Mouse (Mus musculus) heart, embryonic 12.5 days (tissue): ENCODE measurements around the gene Prss33. TPM values are rescaled to one million over a fixed set of nuclear protein-coding genes. Genes with fewer than 3 reads are reported as not detected.

ENCODE experiments used
- ATAC-seq: fragments of 200-750 bp; cut with Nextera tagmentation; 2 replicates; pipeline ENCODE4 v1.8.0; 2017; ENCODE audit warnings: moderate TSS enrichment, moderate library complexity; ENCODE audit not compliant: insufficient number of reproducible peaks, low FRiP score
- H3K27ac ChIP-seq: fragments of 300-500 bp; sonication (generic); 2 replicates; pipeline ENCODE4 v1.5.1; 2016; ENCODE audit warnings: mild to moderate bottlenecking, moderate library complexity; ENCODE audit not compliant: poor library complexity, severe bottlenecking
- H3K27me3 ChIP-seq: fragments of 300-500 bp; sonication (generic); replicated peaks from 2 replicates; pipeline ENCODE4 v1.6.1; 2016; ENCODE audit warnings: mild to moderate bottlenecking, moderate library complexity
- H3K36me3 ChIP-seq: fragments of 300-500 bp; sonication (generic); 2 replicates; pipeline ENCODE4 v1.6.1; 2016; ENCODE audit warnings: mild to moderate bottlenecking, moderate library complexity
- H3K4me1 ChIP-seq: fragments of 300-500 bp; sonication (generic); replicated peaks from 2 replicates; pipeline ENCODE4 v1.6.1; 2016; ENCODE audit warnings: mild to moderate bottlenecking
- H3K4me2 ChIP-seq: fragments of 300-500 bp; sonication (generic); 2 replicates; pipeline ENCODE4 v1.6.1; 2016; ENCODE audit warnings: mild to moderate bottlenecking, moderate library complexity
- H3K4me3 ChIP-seq: fragments of 300-500 bp; sonication (generic); 2 replicates; pipeline ENCODE4 v1.5.1; 2016; ENCODE audit warnings: mild to moderate bottlenecking
- H3K9ac ChIP-seq: fragments of 300-500 bp; sonication (generic); 2 replicates; pipeline ENCODE4 v1.6.1; 2016; ENCODE audit warnings: mild to moderate bottlenecking, moderate library complexity
- H3K9me3 ChIP-seq: fragments of 300-500 bp; sonication (generic); replicated peaks from 2 replicates; pipeline ENCODE4 v1.6.1; 2016; ENCODE audit warnings: mild to moderate bottlenecking, moderate library complexity
- WGBS: fragments of 180-500 bp; shearing (Covaris S2); methylation state at CpG from one replicate; pipeline ENCODE4 v1.1.7; 2016; 5-methylcytosine and 5-hydroxymethylcytosine counted together
- polyA plus RNA-seq: library from polyadenylated mRNA; unstranded; fragments of >200 nt; fragmentation: Nextera tagmentation; extraction: Ambion mirVana; gene quantifications from 2 replicates; pipeline ENCODE4 v1.2.1, GENCODE M21; 2016

Gene Prss33
- polyA plus RNA-seq, 1 experiment from 2014 or later = not detected

GRCm38 (mm10) chr17:23853292-23853691 lies 17.4 kb upstream of the Prss33 start:
- H3K9ac ChIP-seq = no peak overlapping the region
- ATAC-seq = no peak; the same call in 1 of the 2 replicates
- no peak overlapping the region for H3K4me3 ChIP-seq
- H3K27ac ChIP-seq = no peak overlapping the region
- peaks cover 9% of the 10 kb centered on the region for H3K4me1 ChIP-seq
- no peaks in the 10 kb centered on the region; the same call in 1 of the 2 replicates for H3K27me3 ChIP-seq
- no peak overlapping the region for H3K4me2 ChIP-seq
- 0 out of 2 replicates have a peak, but pooled peaks cover 3% of the 10 kb centered on the region for H3K9me3 ChIP-seq
- H3K36me3 ChIP-seq = no peaks in the 10 kb centered on the region
- WGBS = 39% methylated on average over 5 of the region's 5 CpGs

GRCm38 (mm10) chr17:23850853-23851749 lies 15.2 kb upstream of the Prss33 start:
- H3K27me3 ChIP-seq = no peaks in the 10 kb centered on the region; the same call in 1 of the 2 replicates
- no peak overlapping the region for H3K4me2 ChIP-seq
- no peak overlapping the region for H3K27ac ChIP-seq
- WGBS = 46% methylated on average over 18 of the region's 19 CpGs
- H3K36me3 ChIP-seq = no peaks in the 10 kb centered on the region
- H3K4me1 ChIP-seq = peaks cover 9% of the 10 kb centered on the region
- H3K9me3 ChIP-seq = 0 out of 2 replicates have a peak, but pooled peaks cover 3% of the 10 kb centered on the region
- no peak overlapping the region for H3K9ac ChIP-seq
- H3K4me3 ChIP-seq = no peak overlapping the region
- no peak for ATAC-seq

- 62% methylated on average over 2 of the region's 2 CpGs for WGBS
- H3K9me3 ChIP-seq = 0 out of 2 replicates have a peak, but pooled peaks cover 3% of the 10 kb centered on the region
- no peak overlapping the region for H3K4me2 ChIP-seq
- no peaks in the 10 kb centered on the region; the same call in 1 of the 2 replicates for H3K27me3 ChIP-seq
- H3K4me1 ChIP-seq = peaks cover 9% of the 10 kb centered on the region
- H3K36me3 ChIP-seq = no peaks in the 10 kb centered on the region
- no peak overlapping the region for H3K4me3 ChIP-seq
- no peak for ATAC-seq
- no peak overlapping the region for H3K27ac ChIP-seq
- no peak overlapping the region for H3K9ac ChIP-seq
These were observed 14.2 kb upstream of the Prss33 start for GRCm38 (mm10) chr17:23850028-23850427.

DNA sequence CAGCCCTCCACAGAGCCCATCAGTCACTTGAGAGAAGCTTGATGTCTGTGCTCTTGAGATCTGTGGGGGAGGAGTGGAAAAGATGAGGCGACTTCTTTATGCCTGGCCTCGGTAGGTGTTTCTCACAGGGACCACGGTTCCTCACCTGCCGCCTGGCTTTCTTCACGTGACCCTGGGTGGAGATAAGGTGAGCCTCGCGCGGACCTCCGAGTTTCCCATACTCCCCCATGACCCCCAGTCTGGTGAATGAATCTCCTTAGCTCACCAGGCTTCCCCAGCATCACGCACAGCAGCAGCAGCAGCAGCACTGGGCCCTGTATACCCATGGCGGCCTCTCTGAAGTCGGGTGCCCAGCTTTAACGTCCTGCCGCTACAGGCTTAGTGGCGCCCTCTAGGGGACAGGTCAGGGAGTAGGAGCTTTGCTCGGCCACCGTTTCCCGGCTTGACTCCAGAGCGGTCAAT lies 8.0 kb upstream of the Prss33 start, which contains the start of the genes Prss32 and Prss41:
Gene Prss32 (plus strand): TSS at position 44 of the 462 bp plus-strand sequence.
Gene Prss41 (minus strand): TSS at position 361 of the 462 bp plus-strand sequence.
- H3K4me1 ChIP-seq = 0 out of 2 replicates have a peak, but pooled peaks cover 7% of the 10 kb centered on the region
- H3K36me3 ChIP-seq = no peaks in the 10 kb centered on the region
- no peaks in the 10 kb centered on the region for H3K9me3 ChIP-seq
- no peak within 1 kb of the TSS for H3K9ac ChIP-seq
- peak; percentile 52; the same call in 1 of the 2 replicates for ATAC-seq
- no peak within 1 kb of the TSS for H3K4me3 ChIP-seq
- peak within 1 kb of the TSS; percentile 49 for H3K4me2 ChIP-seq
- H3K27ac ChIP-seq = no peak within 1 kb of the TSS
- 8% methylated on average over 19 of the region's 19 CpGs for WGBS
- H3K27me3 ChIP-seq = peaks cover 10% of the 10 kb centered on the region; the same call in 1 of the 2 replicates

DNA sequence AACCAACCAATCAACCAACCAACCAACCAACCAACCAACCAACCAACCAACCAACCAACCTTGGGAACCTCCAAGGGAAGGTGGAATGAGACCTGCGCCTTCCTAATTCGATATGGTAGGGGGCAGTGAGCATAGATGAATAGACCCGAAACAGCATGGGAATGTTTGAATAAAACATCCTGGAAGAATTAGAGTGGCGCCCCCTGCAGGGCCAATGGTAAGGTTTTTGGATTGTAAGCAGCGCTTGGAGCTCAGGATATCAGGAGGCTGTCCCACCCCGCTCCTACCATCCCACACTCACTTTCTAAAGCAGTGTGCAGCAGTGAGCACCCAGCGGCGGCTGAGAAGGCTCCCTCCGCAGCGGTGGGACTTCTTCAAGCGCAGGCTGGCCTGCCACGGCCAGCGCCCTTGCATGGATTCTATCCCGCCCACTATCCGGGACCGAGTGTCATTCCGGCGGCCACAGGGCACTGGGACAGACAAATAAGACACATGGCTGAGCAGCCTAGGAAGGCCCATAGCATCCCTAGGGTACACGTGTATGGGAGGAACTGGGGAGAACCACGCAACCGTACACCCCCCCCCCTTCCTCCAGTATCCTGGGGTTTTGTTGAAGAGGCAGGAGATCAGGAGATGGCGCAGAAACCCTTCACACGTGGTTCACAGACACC lies 7.4 kb upstream of the Prss33 start:
- no peak overlapping the region for H3K9ac ChIP-seq
- H3K4me1 ChIP-seq = 0 out of 2 replicates have a peak, but pooled peaks cover 7% of the 10 kb centered on the region
- no peak overlapping the region for H3K4me3 ChIP-seq
- no peaks in the 10 kb centered on the region for H3K36me3 ChIP-seq
- no peak overlapping the region for H3K27ac ChIP-seq
- peak overlapping the region; percentile 49 for H3K4me2 ChIP-seq
- no peaks in the 10 kb centered on the region for H3K9me3 ChIP-seq
- WGBS = 43% methylated on average over 23 of the region's 23 CpGs
- peaks cover 10% of the 10 kb centered on the region; the same call in 1 of the 2 replicates for H3K27me3 ChIP-seq
- 0 out of 2 replicates have a peak, but pooled peaks have one; percentile 33 for ATAC-seq

DNA sequence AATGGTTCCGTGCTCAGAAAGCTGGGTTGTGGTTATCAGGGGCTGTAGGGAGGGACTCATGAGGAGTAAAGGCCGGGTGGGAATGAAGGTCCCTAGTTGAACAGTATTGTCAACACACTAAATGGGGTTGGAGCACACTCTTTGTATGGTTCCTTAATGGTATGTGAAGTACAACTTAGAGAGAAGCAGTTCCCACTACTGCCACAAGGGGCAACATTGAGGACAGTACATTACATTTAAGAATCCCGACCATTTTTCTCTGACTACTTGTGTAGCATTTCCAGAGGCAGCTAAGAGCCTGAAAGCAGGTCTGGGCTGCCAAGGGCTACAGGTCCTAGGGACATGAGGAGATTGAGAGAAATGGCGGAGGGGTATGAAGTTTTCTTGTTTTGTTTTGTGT lies 5.3 kb upstream of the Prss33 start:
- H3K4me2 ChIP-seq = no peak overlapping the region
- no peak overlapping the region for H3K4me3 ChIP-seq
- H3K9me3 ChIP-seq = no peaks in the 10 kb centered on the region
- 0 out of 2 replicates have a peak, but pooled peaks cover 7% of the 10 kb centered on the region for H3K4me1 ChIP-seq
- H3K27ac ChIP-seq = no peak overlapping the region
- WGBS = 34% methylated on average over 4 of the region's 4 CpGs
- no peaks in the 10 kb centered on the region for H3K36me3 ChIP-seq
- ATAC-seq = no peak
- peaks cover 18% of the 10 kb centered on the region for H3K27me3 ChIP-seq
- H3K9ac ChIP-seq = no peak overlapping the region

- no peak overlapping the region for H3K9ac ChIP-seq
- H3K4me1 ChIP-seq = peaks cover 11% of the 10 kb centered on the region
- H3K4me3 ChIP-seq = no peak overlapping the region
- H3K4me2 ChIP-seq = no peak overlapping the region
- H3K36me3 ChIP-seq = peaks cover 11% of the 10 kb centered on the region
- no peak for ATAC-seq
- no peak overlapping the region for H3K27ac ChIP-seq
- WGBS = 97% methylated on average over 1 of the region's 1 CpGs
- H3K27me3 ChIP-seq = peaks cover 56% of the 10 kb centered on the region
- no peaks in the 10 kb centered on the region for H3K9me3 ChIP-seq
These were observed 4.7 kb downstream of the Prss33 start for GRCm38 (mm10) chr17:23831201-23831600.

- peak within 1 kb of the TSS; percentile 73 for H3K4me2 ChIP-seq
- H3K27ac ChIP-seq = peak within 1 kb of the TSS; percentile 90
- H3K27me3 ChIP-seq = peaks cover 36% of the 10 kb centered on the region
- H3K9me3 ChIP-seq = no peaks in the 10 kb centered on the region
- H3K9ac ChIP-seq = peak within 1 kb of the TSS; percentile 88
- under 1% methylated on average over 37 of the region's 42 CpGs for WGBS
- peaks cover 31% of the 10 kb centered on the region for H3K36me3 ChIP-seq
- peak; percentile 95 for ATAC-seq
- peaks cover 11% of the 10 kb centered on the region for H3K4me1 ChIP-seq
- H3K4me3 ChIP-seq = peak within 1 kb of the TSS; percentile 83
These were observed 6.7 kb downstream of the Prss33 start, which contains the start of gene Elob for GRCm38 (mm10) chr17:23829064-23829619. Elob (minus strand) TSS chr17:23829136.

- WGBS = under 1% methylated on average over 42 of the region's 47 CpGs
- Histone ChIP-seq H3K9me3 (no peaks in the 10 kb centered on the region), H3K27ac (peak overlapping the region; percentile 74), H3K9ac (peak overlapping the region; percentile 88), H3K36me3 (peaks cover 38% of the 10 kb centered on the region), H3K4me3 (peak overlapping the region; percentile 83), H3K4me1 (peaks cover 11% of the 10 kb centered on the region), H3K4me2 (peak overlapping the region; percentile 73), H3K27me3 (peaks cover 29% of the 10 kb centered on the region)
- ATAC-seq = peak; percentile 73
These were observed 7.4 kb downstream of the Prss33 start for GRCm38 (mm10) chr17:23828271-23829001.

DNA sequence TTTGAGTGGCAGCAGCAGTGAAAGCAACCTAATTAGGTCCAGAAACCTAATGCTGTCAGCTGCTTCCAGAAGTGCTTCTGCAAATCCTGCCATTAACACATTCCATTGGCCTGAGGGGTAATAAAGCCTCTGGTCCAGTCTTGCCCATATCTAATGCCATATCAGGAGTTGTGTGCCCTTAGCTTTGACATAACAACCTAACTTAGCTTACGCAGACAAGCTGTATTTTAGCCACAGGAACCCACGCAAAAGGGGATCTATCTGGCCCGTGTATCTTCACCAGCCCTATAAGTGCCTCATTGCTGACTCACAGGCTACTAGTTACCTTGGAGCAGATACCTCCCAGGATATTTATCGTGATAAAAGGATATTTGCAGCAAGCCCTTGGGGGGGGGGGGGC lies 10.3 kb downstream of the Prss33 start:
- no peak overlapping the region for H3K9ac ChIP-seq
- no peaks in the 10 kb centered on the region for H3K9me3 ChIP-seq
- 0 out of 2 replicates have a peak, but pooled peaks cover 6% of the 10 kb centered on the region for H3K27me3 ChIP-seq
- H3K4me1 ChIP-seq = peaks cover 15% of the 10 kb centered on the region
- H3K4me2 ChIP-seq = no peak overlapping the region
- no peak overlapping the region for H3K27ac ChIP-seq
- no peak overlapping the region for H3K4me3 ChIP-seq
- WGBS = 75% methylated on average over 4 of the region's 4 CpGs
- no peak for ATAC-seq
- peaks cover 66% of the 10 kb centered on the region for H3K36me3 ChIP-seq
